Mouse (Mus musculus) neural tube, embryonic 15.5 days (tissue): Measurements from ENCODE around the gene Slc39a8. TPM values are rescaled to one million over a fixed set of nuclear protein-coding genes. Genes with fewer than 3 reads are reported as not detected.

Experiments
- ATAC-seq: fragments of 200-750 bp; cut with Nextera tagmentation; 2 replicates; pipeline ENCODE4 v1.8.0; 2017; ENCODE audit warnings: mild to moderate bottlenecking, moderate TSS enrichment, moderate library complexity; ENCODE audit not compliant: low FRiP score
- H3K27ac ChIP-seq: fragments of 300-500 bp; sonication (generic); replicated peaks from 2 replicates; pipeline ENCODE4 v1.5.1; 2015; ENCODE audit warnings: mild to moderate bottlenecking, inconsistent platforms
- H3K27me3 ChIP-seq: fragments of 300-500 bp; sonication (generic); replicated peaks from 2 replicates; pipeline ENCODE4 v1.6.1; 2015; ENCODE audit warnings: inconsistent platforms
- H3K36me3 ChIP-seq: fragments of 300-500 bp; sonication (generic); 2 replicates; pipeline ENCODE4 v1.6.1; 2015; ENCODE audit warnings: inconsistent platforms
- H3K4me1 ChIP-seq: fragments of 300-500 bp; sonication (generic); 2 replicates; pipeline ENCODE4 v1.6.1; 2015; ENCODE audit warnings: inconsistent platforms
- H3K4me2 ChIP-seq: fragments of 300-500 bp; sonication (generic); 2 replicates; pipeline ENCODE4 v1.6.1; 2015; ENCODE audit warnings: inconsistent platforms, mild to moderate bottlenecking, moderate library complexity
- H3K4me3 ChIP-seq: fragments of 300-500 bp; sonication (generic); replicated peaks from 2 replicates; pipeline ENCODE4 v1.5.1; 2015; ENCODE audit warnings: mild to moderate bottlenecking, inconsistent platforms
- H3K9ac ChIP-seq: fragments of 300-500 bp; sonication (generic); replicated peaks from 2 replicates; pipeline ENCODE4 v1.6.1; 2015; ENCODE audit warnings: mild to moderate bottlenecking, inconsistent platforms
- H3K9me3 ChIP-seq: fragments of 300-500 bp; sonication (generic); replicated peaks from 2 replicates; pipeline ENCODE4 v1.6.1; 2016; ENCODE audit warnings: inconsistent platforms
- WGBS: fragments of 180-500 bp; shearing (Covaris S2); methylation state at CpG from one replicate; pipeline ENCODE4 v1.1.7; 2015; ENCODE audit warnings: mixed read lengths; 5-methylcytosine and 5-hydroxymethylcytosine counted together
- polyA plus RNA-seq: library from polyadenylated mRNA; unstranded; fragments of >200 nt; fragmentation: Nextera tagmentation; extraction: Ambion mirVana; gene quantifications from 2 replicates; pipeline ENCODE4 v1.2.1, GENCODE M21; 2015

Slc39a8 gene
- polyA plus RNA-seq, 1 experiment from 2014 or later: 11.1 TPM

- no peak overlapping the region for H3K4me3 ChIP-seq
- no peak overlapping the region for H3K4me2 ChIP-seq
- peaks cover 19% of the 10 kb centered on the region for H3K4me1 ChIP-seq
- H3K36me3 ChIP-seq: no peaks in the 10 kb centered on the region
- no peak overlapping the region for H3K27ac ChIP-seq
- H3K9me3 ChIP-seq: no peaks in the 10 kb centered on the region
- no peak overlapping the region for H3K9ac ChIP-seq
- peaks cover 3% of the 10 kb centered on the region; the same call in 1 of the 2 replicates for H3K27me3 ChIP-seq
- 72% methylated on average over 1 of the region's 1 CpGs for WGBS
- no peak for ATAC-seq
Measured at GRCm38 (mm10) chr3:135828000-135828399, 2.9 kb downstream of the Slc39a8 start.

- H3K4me1 ChIP-seq: no peaks in the 10 kb centered on the region
- ATAC-seq: no peak
Measured at GRCm38 (mm10) chr3:135832496-135832895, 7.4 kb downstream of the Slc39a8 start.

GRCm38 (mm10) chr3:135832907-135833306 lies 7.8 kb downstream of the Slc39a8 start:
- no peaks in the 10 kb centered on the region for H3K36me3 ChIP-seq
- no peak overlapping the region for H3K9ac ChIP-seq
- no peak overlapping the region for H3K27ac ChIP-seq
- no peaks in the 10 kb centered on the region for H3K4me1 ChIP-seq
- no peaks in the 10 kb centered on the region for H3K9me3 ChIP-seq
- H3K27me3 ChIP-seq: no peaks in the 10 kb centered on the region
- no peak for ATAC-seq
- no peak overlapping the region for H3K4me2 ChIP-seq
- H3K4me3 ChIP-seq: no peak overlapping the region
- 85% methylated on average over 4 of the region's 4 CpGs for whole genome bisulfite sequencing

More at GRCm38 (mm10) chr3:135832496-135832895, 7.4 kb downstream of the Slc39a8 start:
- no peak overlapping the region for H3K4me2 ChIP-seq
- H3K27ac ChIP-seq: no peak overlapping the region
- WGBS: 94% methylated on average over 2 of the region's 2 CpGs
- no peak overlapping the region for H3K9ac ChIP-seq
- no peaks in the 10 kb centered on the region for H3K9me3 ChIP-seq
- no peak overlapping the region for H3K4me3 ChIP-seq
- no peaks in the 10 kb centered on the region for H3K27me3 ChIP-seq
- no peaks in the 10 kb centered on the region for H3K36me3 ChIP-seq

- no peaks in the 10 kb centered on the region for H3K9me3 ChIP-seq
- ATAC-seq: no peak
- 88% methylated on average over 3 of the region's 3 CpGs for WGBS
- no peak overlapping the region for H3K9ac ChIP-seq
- no peaks in the 10 kb centered on the region for H3K4me1 ChIP-seq
- H3K27ac ChIP-seq: no peak overlapping the region
- H3K27me3 ChIP-seq: no peaks in the 10 kb centered on the region
- H3K4me3 ChIP-seq: no peak overlapping the region
- H3K4me2 ChIP-seq: no peak overlapping the region
- H3K36me3 ChIP-seq: no peaks in the 10 kb centered on the region
Measured at GRCm38 (mm10) chr3:135834988-135835387, 9.9 kb downstream of the Slc39a8 start.

- WGBS: 92% methylated on average over 13 of the region's 13 CpGs
Measured at GRCm38 (mm10) chr3:135839535-135839934, 14.5 kb downstream of the Slc39a8 start.

GRCm38 (mm10) chr3:135840185-135840584 lies 15.1 kb downstream of the Slc39a8 start:
- Histone ChIP-seq H3K4me1 (no peaks in the 10 kb centered on the region; the same call in 1 of the 2 replicates), H3K4me3 (no peak overlapping the region), H3K36me3 (no peaks in the 10 kb centered on the region), H3K27me3 (no peaks in the 10 kb centered on the region), H3K9ac (no peak overlapping the region), H3K4me2 (no peak overlapping the region), H3K9me3 (no peaks in the 10 kb centered on the region), H3K27ac (no peak overlapping the region)
- WGBS: 67% methylated on average over 12 of the region's 12 CpGs
- ATAC-seq: peak; percentile 53; the same call in 1 of the 2 replicates

More at GRCm38 (mm10) chr3:135839535-135839934, 14.5 kb downstream of the Slc39a8 start:
- H3K4me1 ChIP-seq: no peaks in the 10 kb centered on the region; the same call in 1 of the 2 replicates
- no peaks in the 10 kb centered on the region for H3K9me3 ChIP-seq
- no peak overlapping the region for H3K9ac ChIP-seq
- no peaks in the 10 kb centered on the region for H3K27me3 ChIP-seq
- H3K4me3 ChIP-seq: no peak overlapping the region
- H3K27ac ChIP-seq: no peak overlapping the region
- H3K4me2 ChIP-seq: no peak overlapping the region
- no peak for ATAC-seq
- no peaks in the 10 kb centered on the region for H3K36me3 ChIP-seq

- Histone ChIP-seq H3K4me2 (no peak overlapping the region), H3K36me3 (no peaks in the 10 kb centered on the region), H3K4me1 (no peaks in the 10 kb centered on the region; the same call in 1 of the 2 replicates), H3K4me3 (no peak overlapping the region), H3K9me3 (no peaks in the 10 kb centered on the region), H3K27ac (no peak overlapping the region), H3K27me3 (no peaks in the 10 kb centered on the region), H3K9ac (no peak overlapping the region)
- no peak for ATAC-seq
- WGBS: 82% methylated on average over 7 of the region's 7 CpGs
Measured at GRCm38 (mm10) chr3:135841716-135842511, 16.8 kb downstream of the Slc39a8 start.

- 82% methylated on average over 5 of the region's 5 CpGs for WGBS
- no peaks in the 10 kb centered on the region; the same call in 1 of the 2 replicates for H3K4me1 ChIP-seq
Measured at GRCm38 (mm10) chr3:135843181-135843580, 18.1 kb downstream of the Slc39a8 start.

GRCm38 (mm10) chr3:135843707-135844106 lies 18.6 kb downstream of the Slc39a8 start:
- H3K27me3 ChIP-seq: no peaks in the 10 kb centered on the region
- H3K36me3 ChIP-seq: no peaks in the 10 kb centered on the region
- H3K4me1 ChIP-seq: no peaks in the 10 kb centered on the region; the same call in 1 of the 2 replicates
- H3K4me3 ChIP-seq: no peak overlapping the region
- no peak overlapping the region for H3K9ac ChIP-seq
- WGBS: 89% methylated on average over 8 of the region's 8 CpGs
- no peaks in the 10 kb centered on the region for H3K9me3 ChIP-seq
- ATAC-seq: no peak
- no peak overlapping the region for H3K27ac ChIP-seq
- no peak overlapping the region for H3K4me2 ChIP-seq

More at GRCm38 (mm10) chr3:135843181-135843580, 18.1 kb downstream of the Slc39a8 start:
- H3K4me2 ChIP-seq: no peak overlapping the region
- H3K36me3 ChIP-seq: no peaks in the 10 kb centered on the region
- ATAC-seq: no peak
- H3K27ac ChIP-seq: no peak overlapping the region
- H3K9me3 ChIP-seq: no peaks in the 10 kb centered on the region
- H3K4me3 ChIP-seq: no peak overlapping the region
- H3K27me3 ChIP-seq: no peaks in the 10 kb centered on the region
- no peak overlapping the region for H3K9ac ChIP-seq

- Histone ChIP-seq H3K9ac (no peak overlapping the region), H3K27ac (no peak overlapping the region), H3K9me3 (no peaks in the 10 kb centered on the region), H3K36me3 (no peaks in the 10 kb centered on the region), H3K4me1 (no peaks in the 10 kb centered on the region; the same call in 1 of the 2 replicates), H3K27me3 (no peaks in the 10 kb centered on the region), H3K4me3 (no peak overlapping the region), H3K4me2 (no peak overlapping the region)
- no peak for ATAC-seq
- WGBS: 93% methylated on average over 1 of the region's 1 CpGs
Measured at GRCm38 (mm10) chr3:135844835-135845234, 19.8 kb downstream of the Slc39a8 start.

GRCm38 (mm10) chr3:135845860-135846259 lies 20.8 kb downstream of the Slc39a8 start:
- 66% methylated on average over 7 of the region's 7 CpGs for WGBS
- Histone ChIP-seq H3K27ac (no peak overlapping the region), H3K4me3 (no peak overlapping the region), H3K4me2 (no peak overlapping the region), H3K4me1 (no peaks in the 10 kb centered on the region; the same call in 1 of the 2 replicates), H3K36me3 (no peaks in the 10 kb centered on the region), H3K9ac (no peak overlapping the region), H3K27me3 (no peaks in the 10 kb centered on the region), H3K9me3 (no peaks in the 10 kb centered on the region)
- ATAC-seq: no peak

GRCm38 (mm10) chr3:135851607-135852006 lies 26.5 kb downstream of the Slc39a8 start:
- no peak overlapping the region for H3K27ac ChIP-seq
- no peaks in the 10 kb centered on the region for H3K27me3 ChIP-seq
- no peaks in the 10 kb centered on the region for H3K4me1 ChIP-seq
- no peak overlapping the region for H3K4me2 ChIP-seq
- no peaks in the 10 kb centered on the region for H3K36me3 ChIP-seq
- no peak for ATAC-seq
- H3K9ac ChIP-seq: no peak overlapping the region
- H3K4me3 ChIP-seq: no peak overlapping the region
- H3K9me3 ChIP-seq: no peaks in the 10 kb centered on the region
- 71% methylated on average over 2 of the region's 2 CpGs for WGBS
